Mouse (Mus musculus) monocyte, adult 5-6 weeks (primary cell): ENCODE results near the gene Macc1. TPM values are rescaled to one million over a fixed set of nuclear protein-coding genes. Genes with fewer than 3 reads are reported as not detected.

Experiments
- ATAC-seq: fragments of 153-309, 156-312 bp; replicated peaks from 2 replicates; pipeline ENCODE4 v1.8.0; 2017; ENCODE audit warnings: mild to moderate bottlenecking; ENCODE audit not compliant: low TSS enrichment, insufficient number of reproducible peaks, severe bottlenecking, poor library complexity, low FRiP score
- total RNA-seq: library from RNA; stranded (forward); fragments of 200-1000, 200-491, 200-594 nt; gene quantifications from 3 replicates; pipeline ENCODE4 v1.2.3, GENCODE M21; 2017

Macc1 gene
- total RNA-seq, result not detected in 3 replicates

DNA sequence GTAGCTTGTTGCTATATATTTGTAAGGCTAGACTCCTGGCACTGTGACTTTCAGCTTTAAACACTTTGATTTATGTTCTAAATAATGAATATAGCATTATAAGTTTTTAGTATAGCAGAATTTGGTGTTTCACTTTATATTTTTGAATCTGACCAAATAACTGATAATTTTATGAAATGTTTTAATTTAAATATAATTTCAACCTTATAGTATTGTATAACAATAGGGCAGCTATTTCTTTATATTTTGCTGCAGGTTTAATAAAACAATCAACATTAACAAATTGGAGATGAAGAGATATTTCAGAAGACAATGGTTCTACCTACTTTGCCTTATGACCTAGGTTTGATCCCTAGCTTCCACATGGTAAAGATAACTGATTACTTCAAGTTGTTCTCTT, at the start of gene Macc1:
Gene Macc1 (plus strand): TSS at position 301 of the 400 bp plus-strand sequence.
- no peak for ATAC-seq

DNA sequence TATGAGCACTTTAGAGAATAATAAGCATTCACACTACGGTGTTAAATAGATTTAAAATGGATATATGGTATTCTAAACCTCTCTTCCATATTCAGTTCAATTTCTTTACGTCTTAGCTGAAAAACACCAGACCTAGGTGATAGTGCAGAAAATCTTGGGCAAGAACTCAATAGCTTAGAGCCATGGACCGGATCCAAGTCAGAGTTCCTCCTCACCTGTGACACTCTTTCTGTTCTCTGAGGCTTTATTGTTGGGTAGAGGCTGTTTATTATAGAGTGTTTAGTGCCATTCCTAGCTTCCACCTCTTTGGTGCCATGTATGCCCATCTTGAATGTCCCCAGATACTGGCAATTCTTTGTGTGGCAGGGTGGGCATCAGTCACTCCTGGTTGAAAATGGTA, 49.6 kb upstream of the Macc1 start:
- ATAC-seq, result no peak

DNA sequence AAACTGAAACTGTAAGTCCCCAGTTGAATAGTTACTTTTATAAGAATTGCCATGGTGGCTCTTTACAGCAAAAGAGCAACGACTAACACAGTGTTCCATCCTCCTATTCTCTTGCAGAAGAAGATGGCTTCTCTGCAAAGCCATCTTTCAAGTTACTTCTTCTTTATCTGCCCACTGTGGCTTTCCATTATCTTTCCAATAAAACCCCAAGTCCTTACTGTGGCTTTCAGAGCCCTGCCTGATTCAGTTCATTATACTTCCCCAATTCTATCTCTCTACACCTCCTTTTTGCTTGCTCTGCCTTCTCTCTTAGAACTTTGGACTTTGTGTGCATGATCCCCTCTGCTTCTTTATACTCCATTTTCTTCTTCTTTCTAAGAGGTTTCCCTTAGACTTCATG, 45.3 kb upstream of the Macc1 start:
- no peak for ATAC-seq

DNA sequence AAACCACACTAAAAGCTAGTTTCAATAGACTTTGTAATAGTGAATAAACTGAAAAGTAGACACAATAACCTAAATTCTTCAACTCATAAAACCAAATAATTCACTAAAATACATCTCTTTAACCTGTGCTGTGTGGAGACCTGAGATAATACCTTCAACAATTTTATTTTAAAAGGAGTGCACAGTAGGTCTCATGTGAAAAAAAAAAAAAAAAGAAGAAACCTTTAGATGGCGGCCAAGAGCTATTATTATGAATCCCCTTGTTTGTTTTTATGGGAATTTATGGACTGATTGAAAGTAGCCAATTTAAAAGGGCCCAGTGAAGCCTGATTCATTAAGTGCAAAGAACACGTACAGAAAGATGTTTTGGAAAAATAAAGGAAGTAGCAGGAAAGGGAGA, 44.0 kb upstream of the Macc1 start:
- no peak for ATAC-seq

DNA sequence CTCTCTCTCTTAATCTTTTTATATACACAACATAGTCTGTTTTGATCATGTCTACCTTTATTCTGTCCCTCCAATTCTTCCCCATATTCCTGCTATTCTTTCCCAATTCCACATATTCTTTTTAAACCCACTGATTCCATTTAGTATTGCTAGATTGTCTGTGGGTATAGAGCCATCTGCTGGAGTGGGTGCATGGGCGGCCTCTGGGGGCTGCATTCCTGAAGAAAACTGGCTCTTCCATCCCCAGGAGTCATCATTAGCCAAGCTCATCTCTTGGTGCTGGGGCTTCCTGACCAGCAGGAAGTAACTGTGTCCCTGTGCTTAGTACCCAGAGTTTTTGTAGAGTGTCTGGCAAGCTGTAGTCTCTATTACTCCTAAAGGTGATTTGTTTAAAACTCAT, 42.1 kb upstream of the Macc1 start:
- no peak for ATAC-seq

DNA sequence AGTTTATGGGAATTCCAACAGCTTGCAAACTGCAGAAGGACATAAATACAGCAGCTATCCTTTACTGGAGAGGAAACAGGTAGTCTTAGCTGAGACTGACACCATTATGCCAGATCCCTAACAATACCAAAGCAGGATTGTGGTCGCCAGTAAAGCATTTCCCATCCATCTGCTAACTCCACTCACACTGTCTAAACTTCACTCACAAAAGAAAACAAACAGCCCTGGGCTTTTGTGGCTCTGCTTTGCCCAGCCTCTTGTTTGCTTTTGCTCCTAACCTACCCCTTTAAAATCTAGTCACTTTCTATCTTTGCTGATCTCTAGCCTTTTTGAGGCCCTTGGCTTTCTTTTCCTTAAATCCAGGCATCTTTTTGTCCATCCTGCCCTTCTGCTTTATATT, 40.5 kb upstream of the Macc1 start:
- ATAC-seq, result no peak

DNA sequence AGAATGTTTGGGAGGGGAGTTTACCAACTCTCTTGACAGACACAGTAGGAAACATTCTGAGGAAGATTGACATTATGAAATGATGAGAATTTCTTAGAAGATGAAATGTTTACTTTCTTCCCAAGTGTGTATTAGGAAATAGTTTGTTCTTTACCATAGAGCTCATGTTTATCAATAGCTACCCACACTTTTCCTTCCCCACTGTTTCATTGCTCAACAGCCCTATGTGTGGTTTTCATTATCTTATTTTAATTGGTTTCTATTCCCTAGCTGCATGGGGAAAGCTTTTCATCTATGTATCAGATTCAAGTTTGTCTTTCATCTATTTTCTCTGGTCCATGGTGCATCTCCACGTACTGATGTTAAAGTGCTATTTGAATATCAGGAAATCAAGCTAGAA, 37.8 kb upstream of the Macc1 start:
- ATAC-seq, result no peak

DNA sequence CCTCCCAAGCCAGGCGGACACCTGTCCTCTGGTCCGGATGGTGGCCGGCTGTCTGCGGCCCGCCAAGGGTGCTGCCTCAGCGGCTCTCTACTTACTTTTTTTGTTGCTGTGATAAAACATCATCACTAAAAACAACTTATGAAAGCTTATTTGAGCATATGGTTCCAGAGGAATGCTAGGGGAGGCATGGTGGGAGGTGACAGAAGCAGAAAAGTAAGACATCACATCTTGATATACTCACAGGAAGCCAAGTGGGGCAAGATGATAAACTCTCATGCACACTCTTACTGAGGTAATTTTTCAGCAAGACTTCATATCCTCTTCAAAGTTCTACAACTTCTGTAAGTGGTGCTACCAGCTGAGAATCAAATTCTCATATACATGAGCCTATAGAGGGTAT, 22.5 kb upstream of the Macc1 start:
- no peak for ATAC-seq

DNA sequence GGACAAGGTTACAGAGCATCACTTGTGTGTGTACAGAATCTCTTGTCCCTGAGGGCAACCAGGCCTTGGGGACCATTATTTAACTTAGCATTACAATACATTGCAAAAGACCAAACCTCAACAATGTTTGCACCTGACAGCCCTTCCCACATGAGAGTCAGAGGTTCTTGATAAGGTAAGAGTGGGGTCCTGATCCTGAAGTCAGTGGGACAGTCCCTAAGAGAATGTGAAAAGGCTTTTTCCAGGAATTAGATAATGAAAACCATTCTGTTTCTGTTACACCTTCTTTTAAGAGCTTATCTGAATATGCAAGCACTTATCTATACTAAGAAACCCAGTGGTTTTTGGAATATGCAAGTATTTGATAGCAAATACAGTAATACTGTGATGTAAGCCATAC, 10.5 kb upstream of the Macc1 start:
- no peak for ATAC-seq

DNA sequence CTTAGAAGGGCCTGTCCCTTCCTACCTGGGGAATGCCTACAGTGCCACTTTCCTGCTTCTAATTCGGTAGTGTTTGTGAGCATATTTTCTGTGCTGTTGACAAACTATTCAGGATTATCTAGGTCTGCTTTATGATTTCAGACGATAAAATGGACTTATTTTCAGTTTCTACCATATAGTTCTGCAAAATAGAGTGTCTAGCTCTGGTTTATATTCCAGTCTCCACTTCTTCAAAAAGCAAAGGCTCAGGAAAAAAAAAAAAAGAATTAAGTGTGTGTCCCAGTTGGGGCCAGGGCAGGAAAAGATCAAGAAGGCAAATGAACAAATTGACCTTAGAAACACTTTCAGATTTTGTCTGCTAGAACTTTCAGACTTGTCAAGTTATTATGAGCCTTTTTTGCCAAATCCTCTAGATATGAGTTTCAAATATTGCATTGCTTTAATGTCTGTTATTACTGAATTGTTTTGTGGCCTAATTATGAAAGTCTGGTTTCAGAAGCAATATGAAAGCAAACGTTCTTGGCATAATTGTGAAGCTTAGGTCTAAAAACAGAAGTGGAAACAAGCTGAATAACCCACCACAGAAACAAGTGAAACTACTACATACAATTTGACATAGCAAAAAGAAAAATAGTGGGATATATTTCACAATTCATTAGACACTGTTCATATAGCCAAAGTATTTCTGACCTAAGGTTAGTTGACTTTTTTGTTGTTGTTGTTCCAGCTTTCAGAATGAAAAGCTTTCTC, 881 bp upstream of the Macc1 start:
- ATAC-seq, result no peak

DNA sequence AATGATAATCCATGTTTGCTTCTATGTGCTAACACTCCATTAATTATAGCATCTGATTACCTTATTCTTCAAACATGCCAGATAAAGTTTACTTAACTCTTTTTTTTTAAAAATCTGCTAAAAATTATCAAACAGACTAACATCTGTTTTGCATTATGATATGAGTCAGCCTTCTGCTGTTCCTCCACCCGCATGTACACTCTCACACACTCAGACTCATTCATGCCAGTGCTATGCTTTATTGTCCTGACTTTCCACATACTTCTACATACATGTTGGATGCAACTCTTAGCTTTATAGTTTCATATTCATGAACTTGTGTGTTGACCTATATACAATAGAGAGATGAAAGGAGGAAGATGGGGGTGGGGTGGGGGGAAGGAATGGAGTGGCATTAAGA, 4.7 kb downstream of the Macc1 start:
- ATAC-seq, result no peak

DNA sequence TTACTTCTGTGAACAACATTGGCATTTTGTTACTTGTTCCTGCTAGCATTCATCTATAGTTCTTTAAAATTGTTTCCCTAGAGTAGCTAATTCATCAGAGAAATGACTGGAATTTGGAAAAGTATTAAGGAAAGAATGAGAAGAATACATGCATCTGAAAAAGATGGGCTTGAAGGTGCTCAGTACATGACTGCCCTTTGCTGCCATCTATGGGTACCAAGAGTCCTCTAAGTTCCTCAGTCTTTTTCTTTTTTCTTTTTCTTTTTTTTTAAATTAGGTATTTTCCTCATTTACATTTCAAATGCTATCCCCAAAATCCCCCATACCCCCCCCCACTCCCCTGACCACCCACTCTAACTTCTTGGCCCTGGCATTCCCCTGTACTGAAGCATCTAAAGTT, 11.3 kb downstream of the Macc1 start:
- ATAC-seq, result no peak

DNA sequence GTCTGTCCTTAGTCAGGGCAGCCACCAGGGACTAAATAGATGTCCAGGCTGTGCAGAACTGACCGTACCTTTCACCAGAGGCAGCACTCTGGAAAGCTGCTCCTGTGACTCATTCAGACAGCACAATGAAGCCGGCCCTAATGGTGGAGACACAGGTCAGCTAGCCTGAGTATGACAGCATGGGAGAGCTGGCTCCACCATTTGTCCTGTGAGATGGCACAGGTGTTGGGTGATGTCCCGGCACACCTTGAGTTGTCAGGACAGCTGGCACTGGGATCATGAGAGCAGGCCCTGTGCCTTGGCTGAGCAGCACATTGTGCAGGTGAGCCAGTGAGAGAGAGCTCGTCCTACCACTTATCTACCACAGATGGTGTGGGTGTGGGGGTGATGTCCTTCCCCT, 16.6 kb downstream of the Macc1 start:
- ATAC-seq, result no peak

DNA sequence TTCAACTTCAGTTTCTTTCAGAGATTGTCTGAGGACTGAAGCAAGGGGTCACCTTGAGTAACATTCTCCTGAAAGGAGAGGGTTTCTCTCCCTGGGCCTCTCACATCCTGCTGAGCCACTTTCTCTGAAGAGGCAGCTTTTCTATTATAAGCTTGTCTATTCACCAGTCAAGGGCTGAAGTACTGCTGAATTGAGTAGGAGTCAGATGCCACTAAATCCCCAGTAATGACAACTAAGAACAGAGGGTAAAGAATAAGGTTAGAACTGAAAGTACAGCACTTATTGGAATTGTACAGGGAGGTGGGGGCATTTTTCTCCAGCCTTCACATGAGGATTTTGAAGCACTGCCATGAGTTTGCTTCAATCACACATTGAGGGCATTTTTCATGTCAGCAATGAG, 19.3 kb downstream of the Macc1 start:
- no peak for ATAC-seq

DNA sequence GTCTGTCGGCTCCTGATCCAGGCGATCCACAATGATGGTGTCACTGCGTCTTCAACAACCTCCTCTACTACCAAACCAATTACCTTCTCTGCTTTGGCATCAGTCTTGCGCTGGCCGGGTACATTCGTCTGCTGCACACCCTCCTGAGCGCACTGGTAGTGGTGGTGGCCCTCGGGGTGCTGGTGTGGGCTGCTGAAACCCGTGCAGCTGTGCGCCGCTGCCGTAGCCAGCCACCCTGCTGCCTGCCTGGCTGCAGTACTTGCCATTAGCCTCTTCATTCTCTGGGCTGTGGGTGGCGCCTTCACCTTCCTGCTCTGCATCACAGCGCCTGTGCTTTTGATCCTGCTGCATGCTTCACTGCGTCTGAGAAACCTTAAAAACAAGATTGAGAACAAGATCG, 38.5 kb downstream of the Macc1 start:
- ATAC-seq, result 0 out of 2 replicates have a peak, but pooled peaks have one; percentile 9

DNA sequence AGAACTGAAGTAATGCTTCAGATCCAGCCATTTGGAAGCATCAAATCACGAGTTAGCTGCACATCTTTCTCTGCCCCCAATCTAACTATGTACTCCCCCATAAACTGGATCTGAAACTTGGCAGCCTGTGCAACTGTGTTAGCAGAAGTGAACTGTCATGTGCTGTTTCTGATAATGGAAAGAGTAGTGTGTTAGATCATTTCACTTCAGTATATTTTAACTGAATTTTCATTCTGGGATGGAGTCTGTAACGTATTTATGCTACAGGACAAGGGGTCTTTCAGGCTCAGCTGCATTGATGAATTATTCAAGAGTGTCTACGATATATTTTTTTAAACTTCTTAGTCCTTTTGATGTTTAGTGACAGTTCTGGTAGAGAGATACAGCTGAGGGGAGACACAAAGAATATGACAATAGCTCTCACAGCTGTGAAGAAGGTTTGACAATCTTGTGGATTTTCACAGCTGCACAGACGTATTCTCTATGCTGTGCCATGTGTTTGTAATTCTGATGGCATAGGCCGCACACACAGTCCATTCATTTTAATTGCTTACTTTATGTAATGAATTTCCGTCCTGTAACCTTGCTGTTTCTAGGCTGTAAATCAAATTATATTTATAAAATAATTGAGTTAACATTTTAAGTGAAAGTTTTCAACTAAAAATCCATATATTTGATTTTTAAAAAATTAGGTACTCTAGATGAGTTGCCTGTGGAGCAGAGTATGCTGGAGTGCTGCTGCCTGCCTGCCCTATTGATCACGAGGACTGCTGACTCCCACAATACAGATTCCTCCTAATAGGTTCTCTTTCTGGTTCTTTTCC, 43.6 kb downstream of the Macc1 start:
- ATAC-seq, result no peak

DNA sequence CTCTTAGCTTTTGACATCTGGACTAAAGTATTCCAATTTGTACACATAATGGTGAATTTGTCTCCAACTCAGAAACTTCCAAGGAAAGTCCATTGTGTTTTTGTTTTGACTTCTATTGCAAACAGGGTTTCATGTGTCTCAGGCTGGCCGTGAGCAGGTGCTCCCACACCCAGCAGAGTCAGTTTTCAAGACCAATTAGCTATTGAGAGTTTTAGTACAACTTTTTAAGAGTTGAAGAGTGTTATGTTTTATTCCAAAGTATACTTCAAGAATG, 44.1 kb downstream of the Macc1 start:
- ATAC-seq, result no peak

DNA sequence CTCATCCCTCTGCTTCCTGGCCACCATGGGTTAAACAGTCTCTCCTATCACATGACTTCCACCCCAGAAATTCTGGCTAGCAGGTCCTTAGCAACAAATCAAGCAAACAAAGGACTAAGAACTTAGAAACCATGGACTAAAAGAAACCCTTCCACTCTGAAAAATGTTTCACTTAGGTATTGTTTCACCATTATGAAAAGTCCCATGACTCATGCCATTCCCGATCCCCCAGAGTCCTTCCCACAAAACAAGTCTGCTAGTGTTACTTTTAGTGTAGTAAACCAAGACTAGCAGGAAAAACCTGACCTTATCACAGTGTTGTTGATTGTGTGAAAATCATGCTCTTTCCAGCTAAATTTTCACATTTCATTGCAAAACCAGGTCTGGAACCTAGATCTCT, 51.0 kb downstream of the Macc1 start:
- ATAC-seq, result no peak

DNA sequence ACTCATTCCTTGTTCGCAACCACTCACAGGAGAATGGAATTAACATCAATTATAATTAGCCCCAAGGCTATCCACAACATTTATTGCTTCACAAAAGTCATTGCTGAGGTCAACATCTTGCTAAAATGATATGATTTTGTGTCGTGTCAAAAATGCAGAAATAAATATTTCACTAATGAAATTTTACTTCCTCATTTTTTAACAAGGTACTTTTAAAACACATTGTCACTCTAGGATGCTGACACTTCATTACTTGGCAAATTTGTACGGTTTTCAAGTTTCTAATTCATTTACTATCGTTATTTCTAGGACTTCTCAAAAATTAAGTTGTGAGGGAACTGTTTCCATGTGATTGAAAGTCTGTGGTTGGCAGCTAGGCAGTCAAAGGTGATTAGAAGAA, 55.8 kb downstream of the Macc1 start:
- no peak for ATAC-seq

DNA sequence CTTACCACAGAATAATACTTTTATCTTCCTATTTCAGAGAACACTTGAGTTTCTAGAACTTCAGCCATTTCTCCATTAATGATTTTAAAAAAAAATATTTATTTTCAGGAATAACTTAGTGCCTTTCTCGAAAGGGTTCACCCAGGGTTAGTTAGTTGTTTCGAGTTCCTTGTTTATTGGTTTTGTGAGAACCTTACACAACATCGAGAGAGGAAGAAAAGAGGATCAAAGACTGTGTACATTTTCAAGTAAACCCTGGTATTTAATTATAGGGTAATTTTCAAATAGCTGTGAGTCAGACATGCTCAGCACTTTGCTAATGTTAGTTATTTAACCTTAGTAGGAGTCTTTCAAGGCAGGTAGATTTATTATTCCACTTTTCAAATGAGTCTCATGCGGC, 58.3 kb downstream of the Macc1 start:
- peak; percentile 56; the same call in 1 of the 2 replicates for ATAC-seq
